Mouse (Mus musculus) hindbrain, embryonic 13.5 days (tissue): ENCODE results near the gene Chek1. TPM values are rescaled to one million over a fixed set of nuclear protein-coding genes. Genes with fewer than 3 reads are reported as not detected.

Experiments
- ATAC-seq: fragments of 200-750 bp; cut with Nextera tagmentation; 2 replicates; pipeline ENCODE4 v1.8.0; 2017; ENCODE audit warnings: moderate TSS enrichment; ENCODE audit not compliant: low FRiP score
- H3K27ac ChIP-seq: fragments of 300-500 bp; sonication (generic); 2 replicates; pipeline ENCODE4 v1.5.1; 2015; ENCODE audit warnings: inconsistent platforms, mild to moderate bottlenecking, moderate library complexity
- H3K27me3 ChIP-seq: fragments of 300-500 bp; sonication (generic); 2 replicates; pipeline ENCODE4 v1.6.1; 2015; ENCODE audit warnings: mild to moderate bottlenecking, inconsistent platforms
- H3K36me3 ChIP-seq: fragments of 300-500 bp; sonication (generic); 2 replicates; pipeline ENCODE4 v1.6.1; 2015; ENCODE audit warnings: mild to moderate bottlenecking, inconsistent platforms
- H3K4me1 ChIP-seq: fragments of 300-500 bp; sonication (generic); replicated peaks from 2 replicates; pipeline ENCODE4 v1.6.1; 2015; ENCODE audit warnings: inconsistent platforms
- H3K4me2 ChIP-seq: fragments of 300-500 bp; sonication (generic); 2 replicates; pipeline ENCODE4 v1.6.1; 2015; ENCODE audit warnings: inconsistent platforms, mild to moderate bottlenecking, moderate library complexity
- H3K4me3 ChIP-seq: fragments of 300-500 bp; sonication (generic); 2 replicates; pipeline ENCODE4 v1.5.1; 2015; ENCODE audit warnings: mild to moderate bottlenecking, inconsistent platforms
- H3K9ac ChIP-seq: fragments of 300-500 bp; sonication (generic); 2 replicates; pipeline ENCODE4 v1.6.1; 2015; ENCODE audit warnings: mild to moderate bottlenecking, inconsistent platforms
- H3K9me3 ChIP-seq: fragments of 300-500 bp; sonication (generic); 2 replicates; pipeline ENCODE4 v1.6.1; 2016; ENCODE audit warnings: inconsistent platforms
- WGBS: fragments of 180-500 bp; shearing (Covaris S2); methylation state at CpG from one replicate; pipeline ENCODE4 v1.1.7; 2015; 5-methylcytosine and 5-hydroxymethylcytosine counted together
- polyA plus RNA-seq: library from polyadenylated mRNA; unstranded; fragments of >200 nt; fragmentation: Nextera tagmentation; extraction: Ambion mirVana; gene quantifications from 2 replicates; pipeline ENCODE4 v1.2.1, GENCODE M21; 2015

Chek1 gene
- polyA plus RNA-seq, 1 experiment from 2014 or later, result 10.0 TPM

GRCm38 (mm10) chr9:36687329-36687728 lies 39.5 kb downstream of the Chek1 start:
- Histone ChIP-seq H3K9me3 (no peaks in the 10 kb centered on the region), H3K4me3 (no peak overlapping the region), H3K4me1 (no peaks in the 10 kb centered on the region), H3K27ac (no peak overlapping the region), H3K9ac (no peak overlapping the region), H3K4me2 (no peak overlapping the region), H3K27me3 (no peaks in the 10 kb centered on the region), H3K36me3 (no peaks in the 10 kb centered on the region)
- ATAC-seq, result no peak

GRCm38 (mm10) chr9:36681424-36681823 lies 45.4 kb downstream of the Chek1 start:
- ATAC-seq, result no peak
- Histone ChIP-seq H3K4me1 (no peaks in the 10 kb centered on the region), H3K27ac (no peak overlapping the region), H3K4me3 (no peak overlapping the region), H3K9ac (no peak overlapping the region), H3K4me2 (no peak overlapping the region), H3K36me3 (no peaks in the 10 kb centered on the region), H3K9me3 (no peaks in the 10 kb centered on the region), H3K27me3 (no peaks in the 10 kb centered on the region)
- 90% methylated on average over 2 of the region's 2 CpGs for WGBS

Other genes starting within 250 kb of the Chek1 start
- gene Gm5615, start 185.1 kb downstream of the Chek1 start, polyA plus RNA-seq, result not detected in 2 replicates
- gene Gm17689, start 144.4 kb downstream of the Chek1 start, polyA plus RNA-seq, result not detected in 2 replicates
- not detected in 2 replicates for gene A630095E13Rik, start 83.7 kb downstream of the Chek1 start, polyA plus RNA-seq
- not detected in 2 replicates for gene Acrv1, start 33.8 kb downstream of the Chek1 start, polyA plus RNA-seq
- 109 and 110 TPM in 2 replicates for gene Stt3a, start 40.6 kb upstream of the Chek1 start, polyA plus RNA-seq
- gene Ei24, start 70.3 kb upstream of the Chek1 start, polyA plus RNA-seq, result 113 and 122 TPM in 2 replicates
- gene Fez1, start 94.8 kb upstream of the Chek1 start, polyA plus RNA-seq, result 612 and 624 TPM in 2 replicates